ENCODE assay signal across 12 mouse cellular contexts in the genomic region with DNA sequence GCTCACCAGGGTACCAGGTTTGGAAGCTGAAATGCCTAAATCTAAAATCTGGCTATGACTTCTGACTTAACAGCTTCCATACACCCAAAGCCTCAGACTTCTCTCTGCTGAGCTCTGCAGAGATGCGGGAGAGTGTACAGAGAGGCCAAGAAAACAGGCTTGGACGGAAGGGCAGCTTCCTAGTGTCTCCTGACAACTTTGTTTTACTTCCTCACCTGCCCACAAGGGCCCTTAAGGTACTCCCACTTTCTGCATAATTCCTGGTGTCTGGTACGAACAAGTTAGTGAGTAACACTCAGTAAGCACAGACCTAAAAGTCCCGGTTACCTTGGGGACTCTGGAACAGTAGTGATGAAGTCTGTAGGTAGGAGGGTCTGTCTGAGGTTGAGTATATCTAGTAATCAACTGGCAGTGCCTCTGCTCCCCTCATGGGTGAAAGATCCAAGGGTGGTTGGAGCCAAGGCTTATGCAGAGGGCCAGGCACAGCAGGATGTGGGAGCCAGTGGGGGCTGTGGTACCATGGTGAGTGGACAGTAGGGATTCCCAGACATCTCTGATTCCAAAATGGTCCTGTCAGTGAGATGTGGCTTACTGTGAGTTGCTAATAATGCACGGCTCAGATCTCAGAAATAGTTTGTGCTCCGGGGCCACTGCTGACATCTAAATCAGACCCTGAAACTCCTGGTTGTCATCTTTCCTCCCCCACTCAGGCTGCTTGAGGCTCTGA. TPM values are rescaled to one million over a fixed set of nuclear protein-coding genes. Genes with fewer than 3 reads are reported as not detected.
DNase-seq lines count a peak whose midpoint lies in the region; ATAC-seq and TF ChIP-seq lines count a peak whose summit lies in the region.
"Had no signal": no experiment of that assay in that cellular context is flagged by ENCODE, and none has a peak within 500 bp of the region (broad histone marks: within the 10 kb centered on the region; RNA-seq: fewer than 3 reads in every experiment).

No protein-coding gene starts in this region.

- no peak overlapping the region for H3K9ac ChIP-seq in forebrain, embryonic 12.5 days
- H3K9ac ChIP-seq in forebrain, embryonic 11.5 days (ENCODE audit: low read length): no peak overlapping the region
- no peak overlapping the region for H3K9ac ChIP-seq in liver, adult 2 months (ENCODE audit: low read depth, low read length)
- peak overlapping the region; percentile 92 for H3K9ac ChIP-seq in liver, postnatal 0 days (replicated peaks)

- ATAC-seq in forebrain, embryonic 12.5 days (ENCODE audit: low FRiP score): no peak
- no peak for ATAC-seq in forebrain, embryonic 11.5 days (replicated peaks; ENCODE audit: low FRiP score)
- no peak for ATAC-seq in liver, postnatal 0 days

- H3K27ac ChIP-seq in forebrain, embryonic 12.5 days: no peak overlapping the region
- no peak overlapping the region; the same call in 1 of the 2 replicates for H3K27ac ChIP-seq in forebrain, embryonic 11.5 days (ENCODE audit: low read depth, low read length)
- H3K27ac ChIP-seq in liver, adult 2 months (replicated peaks; ENCODE audit: insufficient read depth, low read depth, low read length): peak overlapping the region; percentile 48
- peak overlapping the region; percentile 58; the same call in 1 of the 2 replicates for H3K27ac ChIP-seq in embryonic fibroblast, embryonic 13.5 days (ENCODE audit: insufficient read depth, low read length)
- peak overlapping the region; percentile 98 for H3K27ac ChIP-seq in liver, postnatal 0 days (ENCODE audit: low read depth)

- no peak for TF ChIP-seq POLR2A in liver, adult 2 months (IDR thresholded peaks at IDR 0.05; ENCODE audit: extremely low read depth, insufficient read depth, low read length)
- TF ChIP-seq POLR2A in embryonic fibroblast, embryonic 13.5 days (IDR thresholded peaks at IDR 0.05; ENCODE audit: low read depth, low read length): no peak

- peaks cover 9% of the 10 kb centered on the region for H3K36me3 ChIP-seq in forebrain, embryonic 12.5 days (replicated peaks)
- H3K36me3 ChIP-seq in forebrain, embryonic 11.5 days (ENCODE audit: control insufficient read depth, insufficient read depth, low read length): no peaks in the 10 kb centered on the region
- peaks cover 4% of the 10 kb centered on the region for H3K36me3 ChIP-seq in liver, adult 2 months (ENCODE audit: control insufficient read depth, insufficient read depth, low read length)
- H3K36me3 ChIP-seq in liver, postnatal 0 days (replicated peaks; ENCODE audit: insufficient read depth, low read length): peaks cover 18% of the 10 kb centered on the region

- 73% methylated on average over 6 of the region's 6 CpGs for WGBS in forebrain, embryonic 12.5 days
- 75% methylated on average over 6 of the region's 6 CpGs for WGBS in forebrain, embryonic 11.5 days
- WGBS in liver, adult 2 months: 23% methylated on average over 6 of the region's 6 CpGs
- WGBS in liver, postnatal 0 days (ENCODE audit: insufficient replicate concordance): 43% methylated on average over 6 of the region's 6 CpGs

- no peak overlapping the region for H3K4me3 ChIP-seq in forebrain, embryonic 12.5 days (replicated peaks)
- no peak overlapping the region for H3K4me3 ChIP-seq in forebrain, embryonic 11.5 days (ENCODE audit: low read depth, low read length)
- no peak overlapping the region for H3K4me3 ChIP-seq in liver, adult 2 months (ENCODE audit: insufficient read depth, low read depth, low read length)
- H3K4me3 ChIP-seq in embryonic fibroblast, embryonic 13.5 days (ENCODE audit: insufficient read depth, low read length): no peak overlapping the region
- no peak overlapping the region for H3K4me3 ChIP-seq in liver, postnatal 0 days (ENCODE audit: low read depth, low read length)

- 0 out of 2 replicates have a peak overlapping the region, but pooled peaks have one; percentile 29 for H3K4me2 ChIP-seq in forebrain, embryonic 12.5 days
- no peak overlapping the region for H3K4me2 ChIP-seq in forebrain, embryonic 11.5 days (ENCODE audit: low read depth, low read length, severe bottlenecking)
- peak overlapping the region; percentile 95 for H3K4me2 ChIP-seq in liver, postnatal 0 days (ENCODE audit: low read depth, low read length)

- H3K27me3 ChIP-seq in forebrain, embryonic 12.5 days: no peaks in the 10 kb centered on the region
- no peaks in the 10 kb centered on the region for H3K27me3 ChIP-seq in forebrain, embryonic 11.5 days (ENCODE audit: control insufficient read depth, insufficient read depth, low read length)
- H3K27me3 ChIP-seq in liver, adult 2 months (ENCODE audit: control insufficient read depth, insufficient read depth, low read length): no peaks in the 10 kb centered on the region
- H3K27me3 ChIP-seq in liver, postnatal 0 days (ENCODE audit: insufficient read depth, low read length): no peaks in the 10 kb centered on the region

- peaks cover 48% of the 10 kb centered on the region for H3K79me2 ChIP-seq in liver, adult 2 months (ENCODE audit: control insufficient read depth, insufficient read depth, low read length)

- H3K4me1 ChIP-seq in forebrain, embryonic 12.5 days: peaks cover 51% of the 10 kb centered on the region
- peaks cover 13% of the 10 kb centered on the region for H3K4me1 ChIP-seq in forebrain, embryonic 11.5 days (replicated peaks; ENCODE audit: control insufficient read depth, insufficient read depth, low read length)
- peaks cover 40% of the 10 kb centered on the region for H3K4me1 ChIP-seq in liver, adult 2 months (ENCODE audit: control insufficient read depth, insufficient read depth, low read length)
- peaks cover 21% of the 10 kb centered on the region for H3K4me1 ChIP-seq in embryonic fibroblast, embryonic 13.5 days (ENCODE audit: control insufficient read depth, insufficient read depth, low read length)
- peaks cover 83% of the 10 kb centered on the region for H3K4me1 ChIP-seq in liver, postnatal 0 days (ENCODE audit: insufficient read depth)

- DNase-seq in forebrain, embryonic 11.5 days (ENCODE audit: low spot score): no peak
- DNase-seq in liver, adult 2 months (ENCODE audit: extremely low read depth, low read depth, low spot score): no peak
- no peak for DNase-seq in liver
- no peak for DNase-seq in liver, postnatal 0 days
- no peak for DNase-seq in urinary bladder, postnatal 25 days (ENCODE audit: low spot score)
- no peak for DNase-seq in embryo, embryonic 10 days (ENCODE audit: low spot score)
- DNase-seq: cerebellum, adult 9-11 months had no signal

- TF ChIP-seq EP300 in liver, postnatal 0 days (IDR thresholded peaks at IDR 0.05; ENCODE audit: low read depth): no peak

- TF ChIP-seq CTCF in liver, adult 2 months (IDR thresholded peaks at IDR 0.05; ENCODE audit: low read depth, low read length): no peak
- TF ChIP-seq CTCF in embryonic fibroblast, embryonic 13.5 days (IDR thresholded peaks at IDR 0.05; ENCODE audit: borderline replicate concordance, insufficient read depth, low read length): no peak
- no peak for TF ChIP-seq CTCF in liver, postnatal 0 days (IDR thresholded peaks at IDR 0.05; ENCODE audit: low read depth)

- no peaks in the 10 kb centered on the region for H3K9me3 ChIP-seq in forebrain, embryonic 12.5 days
- H3K9me3 ChIP-seq in forebrain, embryonic 11.5 days (ENCODE audit: control insufficient read depth, low read length): no peaks in the 10 kb centered on the region
- no peaks in the 10 kb centered on the region for H3K9me3 ChIP-seq in liver, postnatal 0 days (ENCODE audit: low read length)

RNA-seq across cellular contexts. Expression of a gene that starts 5.1 kb away (rescaled TPM):
- polyA plus RNA-seq in forebrain, embryonic 12.5 days (2016; fragmentation: Nextera tagmentation; extraction: Ambion mirVana): 31.4 and 35.5 TPM in 2 replicates
- polyA plus RNA-seq in forebrain, embryonic 11.5 days (2014; fragmentation: Nextera tagmentation; extraction: Ambion mirVana): 34.6 and 37.2 TPM in 2 replicates
- total RNA-seq in liver, adult 2 months (2014; rRNA removed): 44.7 and 60.8 TPM in 2 replicates
- polyA plus RNA-seq in liver, adult 2 months (2012; rRNA removed): 134 and 145 TPM in 2 replicates
- polyA plus RNA-seq in embryonic fibroblast, embryonic 13.5 days (2011; ENCODE audit: insufficient read length, low read depth, missing spikeins): 79.0 and 92.6 TPM in 2 replicates
- polyA plus RNA-seq in liver, postnatal 0 days (2015; fragmentation: Nextera tagmentation; extraction: Ambion mirVana): 56.3 and 58.2 TPM in 2 replicates

RNA-seq across cellular contexts. Expression of a gene that starts 29.0 kb away (rescaled TPM):
- 0.06 and 0.18 TPM in 2 replicates for polyA plus RNA-seq in forebrain, embryonic 12.5 days (2016; fragmentation: Nextera tagmentation; extraction: Ambion mirVana)
- not detected in 2 replicates for polyA plus RNA-seq in forebrain, embryonic 11.5 days (2014; fragmentation: Nextera tagmentation; extraction: Ambion mirVana)
- 0.09 and 0.27 TPM in 2 replicates for total RNA-seq in liver, adult 2 months (2014; rRNA removed)
- 0.47 and 0.55 TPM in 2 replicates for polyA plus RNA-seq in liver, adult 2 months (2012; rRNA removed)
- polyA plus RNA-seq in embryonic fibroblast, embryonic 13.5 days (2011; ENCODE audit: insufficient read length, low read depth, missing spikeins): 0.23 TPM in 1 of 2 replicates, not detected in the other
- polyA plus RNA-seq in liver, postnatal 0 days (2015; fragmentation: Nextera tagmentation; extraction: Ambion mirVana): 0.05 and 0.07 TPM in 2 replicates
- polyA plus RNA-seq: neural tube, embryonic 14.5 days had no signal

RNA-seq across cellular contexts. Expression of a gene that starts 35.9 kb away (rescaled TPM):
- polyA plus RNA-seq in forebrain, embryonic 12.5 days (2016; fragmentation: Nextera tagmentation; extraction: Ambion mirVana): not detected in 2 replicates
- polyA plus RNA-seq in forebrain, embryonic 11.5 days (2014; fragmentation: Nextera tagmentation; extraction: Ambion mirVana): not detected in 2 replicates
- not detected in 2 replicates for total RNA-seq in liver, adult 2 months (2014; rRNA removed)
- 0.09 and 0.26 TPM in 2 replicates for polyA plus RNA-seq in liver, adult 2 months (2012; rRNA removed)
- not detected in 2 replicates for polyA plus RNA-seq in embryonic fibroblast, embryonic 13.5 days (2011; ENCODE audit: insufficient read length, low read depth, missing spikeins)
- not detected in 2 replicates for polyA plus RNA-seq in liver, postnatal 0 days (2015; fragmentation: Nextera tagmentation; extraction: Ambion mirVana)
- total RNA-seq: layer of hippocampus, postnatal 14 days had no signal
- polyA plus RNA-seq: neural tube, embryonic 14.5 days had no signal

RNA-seq across cellular contexts. Expression of a gene that starts 46.0 kb away (rescaled TPM):
- 60.5 and 63.3 TPM in 2 replicates for polyA plus RNA-seq in forebrain, embryonic 12.5 days (2016; fragmentation: Nextera tagmentation; extraction: Ambion mirVana)
- polyA plus RNA-seq in forebrain, embryonic 11.5 days (2014; fragmentation: Nextera tagmentation; extraction: Ambion mirVana): 58.4 and 59.6 TPM in 2 replicates
- total RNA-seq in liver, adult 2 months (2014; rRNA removed): 18.3 and 18.8 TPM in 2 replicates
- polyA plus RNA-seq in liver, adult 2 months (2012; rRNA removed): 0.71 and 1.4 TPM in 2 replicates
- 48.0 and 66.0 TPM in 2 replicates for polyA plus RNA-seq in embryonic fibroblast, embryonic 13.5 days (2011; ENCODE audit: insufficient read length, low read depth, missing spikeins)
- 8.6 and 8.8 TPM in 2 replicates for polyA plus RNA-seq in liver, postnatal 0 days (2015; fragmentation: Nextera tagmentation; extraction: Ambion mirVana)

RNA-seq across cellular contexts. Expression of a gene that starts 55.4 kb away (rescaled TPM):
- polyA plus RNA-seq in forebrain, embryonic 12.5 days (2016; fragmentation: Nextera tagmentation; extraction: Ambion mirVana): not detected in 2 replicates
- not detected in 2 replicates for polyA plus RNA-seq in forebrain, embryonic 11.5 days (2014; fragmentation: Nextera tagmentation; extraction: Ambion mirVana)
- total RNA-seq in liver, adult 2 months (2014; rRNA removed): not detected in 2 replicates
- polyA plus RNA-seq in liver, adult 2 months (2012; rRNA removed): not detected in 2 replicates
- polyA plus RNA-seq in embryonic fibroblast, embryonic 13.5 days (2011; ENCODE audit: insufficient read length, low read depth, missing spikeins): not detected in 2 replicates
- polyA plus RNA-seq in liver, postnatal 0 days (2015; fragmentation: Nextera tagmentation; extraction: Ambion mirVana): not detected in 2 replicates
- total RNA-seq: layer of hippocampus, postnatal 14 days had no signal
- polyA plus RNA-seq: neural tube, embryonic 14.5 days; urinary bladder, adult 2 months had no signal

Comparison
In these comparisons a context has a peak if more than half of its experiments do, and no peak if none do; other contexts are left out.
1. H3K27ac ChIP-seq: peak in liver, adult 2 months (single experiment), embryonic fibroblast, embryonic 13.5 days (single experiment) and liver, postnatal 0 days (single experiment); none in forebrain, embryonic 12.5 days (single experiment) and forebrain, embryonic 11.5 days (single experiment).